Mouse (Mus musculus) T-helper 2 cell (primary cell): Measurements from ENCODE around the gene Vmac.

Experiments
- in situ Hi-C: fragments of 300-600 bp; cut with MboI, MseI; formaldehyde crosslinking; loops from one replicate; pipeline ENCODE4 v1.15.1; 2025; ENCODE audit warnings: high pct_unique_total_duplicates

Gene Vmac

GRCm38 (mm10) chr17:56717363-56718058, at the start of gene Vmac, which contains the start of gene Ndufa11:
TSS of gene Vmac (minus strand) at chr17:56718022.
TSS of gene Ndufa11 (plus strand) at chr17:56717767.
- in situ Hi-C loops, result loop anchor here (5.0 kb wide), 1 partner anchor 45 kb away; the partner anchor contains the start of gene Dus3l

DNA sequence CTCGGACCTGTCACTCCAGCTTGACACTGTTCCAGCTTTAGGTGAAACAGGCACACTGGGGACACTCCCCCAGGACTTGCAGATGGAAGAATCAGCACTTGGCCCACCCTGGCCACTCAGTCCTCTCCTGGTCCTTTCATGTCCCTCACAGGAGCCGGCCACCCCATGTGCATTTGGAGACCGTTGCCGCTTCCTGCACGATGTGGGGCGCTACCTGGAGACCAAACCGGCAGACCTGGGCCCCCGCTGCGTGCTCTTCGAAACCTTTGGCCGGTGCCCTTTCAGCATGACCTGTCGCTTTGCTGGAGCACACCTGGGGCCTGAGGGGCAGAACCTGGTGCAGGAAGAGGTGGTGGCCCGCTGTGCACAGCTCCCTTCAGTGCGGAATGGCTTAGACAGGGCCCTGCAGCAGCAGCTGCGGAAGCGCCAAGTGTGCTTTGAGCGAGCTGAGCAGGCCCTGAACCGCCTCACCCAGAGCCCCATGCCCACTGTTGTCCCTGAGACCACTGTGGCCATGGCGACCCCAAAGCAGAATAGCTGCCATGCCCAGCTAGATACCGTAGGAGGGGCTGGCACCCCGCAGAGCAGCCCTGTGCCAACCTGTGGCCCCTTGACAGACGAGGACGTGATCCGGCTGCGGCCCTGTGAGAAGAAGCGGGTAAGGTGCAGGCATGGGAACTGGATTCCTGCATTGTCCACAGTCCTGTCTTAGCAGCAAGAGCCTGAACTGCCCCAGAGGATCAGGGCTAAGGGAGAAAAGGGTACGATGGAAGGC, 49.0 kb upstream of the Vmac start:
- in situ Hi-C loops, result no loop called here

GRCm38 (mm10) chr17:56765431-56765830, 47.6 kb upstream of the Vmac start:
- in situ Hi-C loops, result no loop called here

DNA sequence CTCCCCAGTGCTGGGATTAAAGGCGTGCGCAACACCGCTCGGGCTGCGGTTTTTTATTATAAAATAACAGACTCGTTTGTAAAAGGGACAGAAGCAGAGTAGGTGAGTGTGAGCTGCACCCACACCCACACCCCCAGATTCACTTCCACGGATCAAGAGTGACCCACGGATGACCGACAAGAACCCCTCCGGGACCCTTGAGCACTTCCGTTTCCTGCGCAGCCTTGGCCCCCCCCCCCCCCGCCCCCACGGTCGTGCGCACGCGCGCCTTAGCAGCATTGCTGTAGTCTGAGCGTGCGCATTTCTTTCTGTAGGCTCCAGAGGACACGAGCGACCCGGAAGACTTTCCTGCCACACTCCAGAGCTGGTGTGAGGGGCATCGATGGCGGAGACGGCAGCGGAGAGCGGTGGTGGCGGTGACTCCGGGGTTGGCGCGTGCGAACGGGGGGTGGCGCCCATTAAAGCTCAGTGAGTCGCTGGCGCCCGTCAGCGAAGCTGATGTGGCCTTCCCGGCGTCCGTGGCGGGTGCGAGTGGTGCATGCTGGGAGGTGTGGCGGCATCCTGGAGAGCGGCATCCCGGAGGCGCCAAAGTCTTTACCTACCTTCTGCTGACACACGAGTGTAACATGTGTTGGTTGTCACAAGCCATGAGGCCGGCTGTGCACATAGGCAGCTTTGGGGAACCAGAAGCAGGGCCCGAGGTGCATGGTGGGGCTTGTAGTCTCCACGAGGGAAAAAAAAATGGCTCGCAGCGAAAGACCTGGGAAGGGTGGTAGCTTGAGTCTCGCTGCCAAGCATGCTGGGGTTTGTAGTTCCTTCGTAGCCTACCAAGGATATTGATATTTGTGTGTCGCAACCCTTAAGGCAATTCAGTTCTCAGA, 46.9 kb upstream of the Vmac start, which contains the start of gene Dus3l:
Dus3l (plus strand) TSS at position 284 of the 881 bp plus-strand sequence.
- in situ Hi-C loops, result loop anchor here (5.0 kb wide), 1 partner anchor 47 kb away; the partner anchor contains the start of genes Ndufa11 and Vmac

GRCm38 (mm10) chr17:56763741-56764250, 46.0 kb upstream of the Vmac start:
- in situ Hi-C loops, result loop anchor here (5.0 kb wide), 1 partner anchor 46 kb away; the partner anchor contains the start of genes Ndufa11 and Vmac

GRCm38 (mm10) chr17:56762769-56763731, 45.2 kb upstream of the Vmac start:
- in situ Hi-C loops, result loop anchor here (5.0 kb wide), 1 partner anchor 46 kb away; the partner anchor contains the start of genes Ndufa11 and Vmac

GRCm38 (mm10) chr17:56761991-56762410, 44.2 kb upstream of the Vmac start:
- in situ Hi-C loops, result loop anchor here (5.0 kb wide), 1 partner anchor 45 kb away; the partner anchor contains the start of genes Ndufa11 and Vmac

DNA sequence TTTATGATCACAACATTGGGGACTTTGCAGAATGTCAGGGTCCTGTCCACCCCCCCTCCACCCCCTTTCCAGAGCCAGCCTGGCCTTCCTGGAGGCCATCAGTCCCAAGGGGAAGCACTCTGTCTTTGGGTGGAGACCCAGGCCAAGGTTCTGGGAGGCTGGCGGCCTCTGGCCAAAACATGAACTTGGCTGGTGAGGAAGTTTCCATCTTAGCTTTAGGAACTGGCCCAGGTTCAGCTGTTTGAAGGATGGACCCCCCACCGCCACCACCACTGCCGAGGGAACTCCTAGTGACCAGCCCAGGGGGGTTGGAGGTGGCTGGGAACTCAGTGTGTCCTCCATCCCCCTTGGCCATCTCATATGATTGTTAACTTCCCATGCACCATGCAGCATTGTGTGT, 43.3 kb upstream of the Vmac start:
- in situ Hi-C loops, result loop anchor here (5.0 kb wide), 1 partner anchor 44 kb away; the partner anchor contains the start of genes Ndufa11 and Vmac

GRCm38 (mm10) chr17:56759261-56759660, 41.4 kb upstream of the Vmac start:
- in situ Hi-C loops, result no loop called here

- in situ Hi-C loops, result no loop called here
These were observed 40.3 kb upstream of the Vmac start for GRCm38 (mm10) chr17:56758132-56758531.

GRCm38 (mm10) chr17:56757416-56758123, 39.7 kb upstream of the Vmac start, which contains the start of gene Nrtn:
TSS of gene Nrtn (minus strand) at chr17:56757530.
- in situ Hi-C loops, result no loop called here

GRCm38 (mm10) chr17:56756703-56757399, 39.0 kb upstream of the Vmac start:
- in situ Hi-C loops, result no loop called here

DNA sequence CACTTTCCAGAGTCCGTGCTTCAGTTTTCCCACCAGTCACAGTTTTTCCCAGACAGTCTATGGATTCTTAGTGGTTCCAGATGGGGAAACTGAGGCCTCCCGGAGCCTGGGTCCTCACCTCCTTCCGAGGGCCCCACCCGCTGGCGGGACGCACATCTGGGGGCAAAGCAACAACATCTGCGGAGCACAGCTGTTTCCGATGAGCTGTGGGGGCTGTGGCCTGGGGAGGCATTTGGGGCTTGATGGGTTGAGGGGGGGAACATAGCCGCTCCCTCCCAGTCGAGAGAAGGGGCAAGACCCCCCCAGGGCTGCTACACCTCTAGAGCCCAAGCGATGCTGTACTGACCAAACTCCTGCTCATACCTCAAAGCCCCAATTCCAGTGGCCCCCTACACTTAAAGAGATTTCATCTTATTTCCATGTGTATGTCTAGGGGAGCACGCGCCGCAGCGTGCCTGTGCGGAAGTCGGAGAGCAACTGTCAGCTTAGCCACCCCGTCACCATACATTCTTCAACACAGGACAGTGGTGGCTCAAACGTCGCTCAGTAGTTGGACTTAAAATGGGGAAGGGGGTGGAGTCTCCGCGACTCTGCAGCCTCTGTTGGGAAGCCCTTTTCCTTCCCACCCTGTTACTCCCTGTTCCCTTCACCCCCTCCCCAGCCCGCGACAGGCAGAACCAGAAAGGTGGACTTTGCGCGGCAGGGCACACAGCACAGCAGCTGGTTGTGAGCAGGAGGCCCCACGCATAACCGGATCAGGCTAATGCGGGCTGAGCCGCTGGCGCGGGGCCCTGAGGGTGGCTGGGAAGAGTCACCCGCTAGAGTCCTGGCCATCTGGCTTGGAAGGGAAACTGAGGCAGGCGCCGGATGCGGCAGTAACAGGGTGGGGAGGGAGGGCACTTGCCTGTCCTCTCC, 36.7 kb upstream of the Vmac start:
- in situ Hi-C loops, result no loop called here

- in situ Hi-C loops, result no loop called here
These were observed 35.6 kb upstream of the Vmac start for GRCm38 (mm10) chr17:56753452-56753851.

DNA sequence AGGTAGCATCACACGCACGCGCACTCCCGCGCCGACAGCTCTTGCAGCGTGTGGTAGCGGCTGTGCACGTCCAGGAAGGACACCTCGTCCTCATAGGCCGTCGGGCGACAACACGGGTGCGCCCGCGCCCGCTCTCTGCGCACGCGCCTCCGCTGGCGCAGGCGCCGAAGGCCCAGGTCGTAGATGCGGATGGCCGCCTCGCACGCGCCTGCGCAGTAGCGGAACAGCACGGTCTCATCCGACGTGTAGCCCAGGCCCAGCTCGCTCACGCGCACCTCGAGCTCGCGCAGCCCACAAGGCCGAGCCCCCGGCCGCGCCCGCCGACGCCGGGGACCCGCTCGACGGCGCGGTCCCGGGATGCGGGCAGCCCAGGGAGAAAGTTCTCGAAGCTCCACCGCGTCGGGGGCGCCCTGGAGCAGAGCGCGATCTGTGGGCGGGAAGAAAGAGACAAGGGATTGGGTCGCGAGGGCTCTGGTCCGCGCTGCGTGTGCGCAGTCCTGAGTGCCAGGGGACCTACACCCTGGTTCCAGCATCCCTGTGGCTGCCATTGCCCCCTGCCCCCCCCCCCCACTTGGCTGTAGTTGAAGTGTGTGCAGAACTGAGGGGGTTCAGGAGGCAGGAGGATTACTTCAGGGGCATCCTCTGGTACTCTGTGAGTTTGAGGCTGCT, 33.7 kb upstream of the Vmac start:
- in situ Hi-C loops, result no loop called here

DNA sequence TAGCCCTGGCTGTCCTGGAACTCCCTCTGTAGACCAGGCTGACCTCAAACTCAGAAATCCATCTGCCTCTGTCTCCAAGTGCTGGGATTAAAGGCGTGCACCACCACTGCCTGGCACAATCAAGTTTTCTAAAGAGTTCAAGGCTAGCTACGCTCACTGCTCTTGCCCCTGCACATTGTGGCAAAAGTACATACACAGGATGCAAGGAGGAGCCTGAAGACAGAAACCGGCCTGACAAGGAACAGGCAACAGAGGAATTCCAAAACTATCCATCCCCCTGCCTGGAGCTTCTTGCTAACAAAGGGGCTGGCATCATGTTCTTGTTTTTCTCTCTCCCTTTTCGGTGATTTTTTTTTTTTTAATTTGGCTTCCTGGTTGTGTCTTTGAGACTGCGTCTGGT, 26.4 kb upstream of the Vmac start:
- in situ Hi-C loops, result no loop called here

GRCm38 (mm10) chr17:56740788-56741160, 23.0 kb upstream of the Vmac start:
- in situ Hi-C loops, result no loop called here
